Mouse (Mus musculus) thymus, adult 2 months (tissue): ENCODE measurements around the gene Yme1l1. TPM values are rescaled to one million over a fixed set of nuclear protein-coding genes. Genes with fewer than 3 reads are reported as not detected.
A peak's percentile ranks its signal among the peaks of the same experiment; 100 is the strongest.

Source experiments
- DNase-seq: peaks from one replicate; pipeline ENCODE4 v3.0.0; 2021
- H3K27ac ChIP-seq: fragments of 200-500 bp; 2 replicates; pipeline ENCODE4 v1.5.1; 2012; ENCODE audit warnings: low read length, control low read depth; ENCODE audit not compliant: control insufficient read depth, insufficient read depth
- H3K27me3 ChIP-seq: fragments of 200-500 bp; 2 replicates; pipeline ENCODE4 v1.6.1; 2012; ENCODE audit warnings: mild to moderate bottlenecking, low read length, moderate library complexity, mixed read lengths; ENCODE audit not compliant: control insufficient read depth, insufficient read depth
- H3K36me3 ChIP-seq: fragments of 200-500 bp; 2 replicates; pipeline ENCODE4 v1.6.1; 2012; ENCODE audit warnings: mild to moderate bottlenecking, low read length, moderate library complexity; ENCODE audit not compliant: control insufficient read depth, insufficient read depth
- H3K4me1 ChIP-seq: fragments of 200-500 bp; replicated peaks from 2 replicates; pipeline ENCODE4 v1.6.1; 2012; ENCODE audit warnings: low read length; ENCODE audit not compliant: control insufficient read depth, insufficient read depth
- H3K4me3 ChIP-seq: fragments of 200-500 bp; 2 replicates; pipeline ENCODE4 v1.5.1; 2012; ENCODE audit warnings: mild to moderate bottlenecking, low read length, control low read depth, moderate library complexity; ENCODE audit not compliant: control insufficient read depth, insufficient read depth
- CTCF ChIP-seq: fragments of 200-500 bp; IDR thresholded peaks from 2 replicates; pipeline ENCODE4 v1.5.1; 2012; ENCODE audit warnings: mild to moderate bottlenecking, control low read depth, low read length, moderate library complexity, borderline replicate concordance; ENCODE audit not compliant: control insufficient read depth, poor library complexity, insufficient read depth; ENCODE audit errors: extremely low read depth
- POLR2A ChIP-seq: fragments of 200-500 bp; IDR thresholded peaks from 2 replicates; pipeline ENCODE4 v1.6.1; 2012; ENCODE audit warnings: mild to moderate bottlenecking, low read length, control low read depth, moderate library complexity; ENCODE audit not compliant: control insufficient read depth, poor library complexity, insufficient read depth; ENCODE audit errors: extremely low read depth
- WGBS: fragments of 180-500 bp; shearing (Covaris S2); methylation state at CpG from one replicate; pipeline ENCODE4 v1.1.7; 2018; 5-methylcytosine and 5-hydroxymethylcytosine counted together
- polyA plus RNA-seq: library from polyadenylated mRNA; depleted of rRNA; stranded (reverse); fragments of >200 nt; gene quantifications from 2 replicates; pipeline ENCODE4 v1.2.3, GENCODE M21; 2012; rRNA removed

Yme1l1 gene
- polyA plus RNA-seq = 7.5 and 8.0 TPM in 2 replicates

DNA sequence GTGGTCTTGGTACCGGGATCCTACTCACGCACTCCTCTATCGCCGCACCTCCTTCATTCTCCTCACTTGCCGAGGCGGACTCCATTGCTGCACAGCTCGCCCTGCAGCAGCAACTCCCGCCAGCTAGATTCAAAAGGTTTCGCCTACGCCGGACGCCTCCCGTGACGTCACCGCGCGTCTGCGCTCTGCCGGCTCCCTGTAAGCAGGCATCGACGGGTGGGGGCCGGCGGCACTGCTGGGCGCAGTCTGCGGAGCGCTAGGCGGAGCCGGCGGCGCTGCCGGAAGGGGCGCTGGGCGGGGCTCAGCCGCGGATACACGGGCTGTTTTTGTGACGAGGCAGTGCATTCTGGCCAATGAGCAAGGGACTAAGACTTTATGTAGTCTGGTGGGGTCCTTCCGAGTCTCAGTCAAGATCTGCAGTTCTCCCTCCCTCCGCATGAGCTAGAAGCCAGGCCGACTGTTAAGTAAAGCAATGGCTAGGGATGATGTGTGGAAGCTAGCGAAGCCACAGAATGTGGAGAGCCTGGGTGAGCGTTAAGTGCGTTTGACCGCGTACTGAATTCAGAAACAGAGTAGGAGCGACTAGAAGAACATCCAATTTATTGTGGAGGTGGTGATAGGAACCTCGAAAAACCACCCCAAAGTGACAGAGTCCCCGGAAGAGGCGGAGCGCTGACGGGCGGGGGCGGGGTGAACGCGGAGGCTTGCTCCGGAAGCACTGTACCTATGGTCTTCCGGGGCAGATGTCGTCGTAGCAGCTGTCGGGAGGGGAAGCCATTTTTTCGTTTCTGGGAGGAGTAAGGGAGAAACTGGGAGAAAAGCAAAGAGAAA lies at the start of gene Yme1l1, which contains the start of gene Mastl:
TSS of gene Yme1l1 (plus strand) at position 593 of the 831 bp plus-strand sequence.
TSS of gene Mastl (minus strand) at position 248 of the 831 bp plus-strand sequence.
- under 1% methylated on average over 61 of the region's 61 CpGs for WGBS
- TF ChIP-seq POLR2A (peak; percentile 67), CTCF (peak; percentile 73; the same call in 1 of the 2 replicates)

DNA sequence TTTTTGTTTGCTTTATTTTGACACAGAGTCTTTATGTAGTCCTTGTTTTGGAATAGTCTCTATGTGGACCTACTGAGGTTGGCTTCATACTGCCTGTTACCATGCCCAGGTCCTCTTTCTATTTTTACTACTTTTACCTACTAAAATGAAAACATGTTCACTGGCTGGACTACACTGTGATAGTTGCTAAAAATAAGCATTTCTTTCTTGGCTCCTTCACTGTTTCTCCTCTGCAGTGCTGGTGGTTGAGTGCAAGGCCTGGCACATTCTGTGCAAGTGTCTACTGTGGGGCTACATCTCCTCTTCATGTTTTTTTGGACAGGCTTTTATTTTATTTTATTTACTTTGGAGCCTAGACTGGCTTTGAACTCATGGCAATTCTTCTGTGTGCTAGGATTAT lies 36.6 kb upstream of the Yme1l1 start:
- H3K4me1 ChIP-seq = no peaks in the 10 kb centered on the region
- H3K4me3 ChIP-seq = no peak overlapping the region
- DNase-seq = no peak
- no peak overlapping the region for H3K27ac ChIP-seq
- no peaks in the 10 kb centered on the region for H3K27me3 ChIP-seq
- TF ChIP-seq POLR2A (no peak), CTCF (no peak)
- H3K36me3 ChIP-seq = peaks cover 9% of the 10 kb centered on the region; the same call in 1 of the 2 replicates

More for the DNA sequence above, at the start of gene Yme1l1, which contains the start of gene Mastl:
- peak within 1 kb of the TSS; percentile 88 for H3K4me3 ChIP-seq
- H3K27ac ChIP-seq = peak within 1 kb of the TSS; percentile 98
- H3K27me3 ChIP-seq = no peaks in the 10 kb centered on the region
- peaks cover 8% of the 10 kb centered on the region for H3K4me1 ChIP-seq
- no peaks in the 10 kb centered on the region for H3K36me3 ChIP-seq
- DNase-seq = peak; percentile 97

DNA sequence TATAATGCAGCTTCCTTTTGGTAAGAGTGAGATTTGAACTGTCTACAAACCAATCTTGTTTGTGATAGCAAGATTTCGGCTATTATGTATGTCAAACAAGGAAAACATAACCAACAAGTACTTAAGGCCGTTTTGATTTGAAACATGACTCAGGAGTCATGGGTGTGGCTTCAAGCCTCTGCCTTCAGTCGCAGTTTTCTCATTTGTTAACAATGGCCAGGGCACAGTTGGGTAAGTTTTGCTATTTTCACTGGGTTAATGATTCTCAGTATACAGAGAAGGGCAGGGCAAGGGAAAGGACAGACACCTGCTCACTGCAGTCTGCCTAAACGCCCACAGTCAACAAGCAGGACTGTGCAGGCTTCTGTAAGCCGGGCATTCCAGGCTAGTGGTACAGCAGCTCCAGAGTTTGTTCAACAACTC lies 959 bp upstream of the Yme1l1 start:
- Histone ChIP-seq H3K27me3 (no peaks in the 10 kb centered on the region), H3K36me3 (no peaks in the 10 kb centered on the region), H3K27ac (no peak overlapping the region), H3K4me3 (peak overlapping the region; percentile 52), H3K4me1 (peaks cover 8% of the 10 kb centered on the region)
- TF ChIP-seq CTCF = no peak
- no peak for TF ChIP-seq POLR2A
- 3% methylated on average over 5 of the region's 5 CpGs for WGBS
- DNase-seq = no peak

DNA sequence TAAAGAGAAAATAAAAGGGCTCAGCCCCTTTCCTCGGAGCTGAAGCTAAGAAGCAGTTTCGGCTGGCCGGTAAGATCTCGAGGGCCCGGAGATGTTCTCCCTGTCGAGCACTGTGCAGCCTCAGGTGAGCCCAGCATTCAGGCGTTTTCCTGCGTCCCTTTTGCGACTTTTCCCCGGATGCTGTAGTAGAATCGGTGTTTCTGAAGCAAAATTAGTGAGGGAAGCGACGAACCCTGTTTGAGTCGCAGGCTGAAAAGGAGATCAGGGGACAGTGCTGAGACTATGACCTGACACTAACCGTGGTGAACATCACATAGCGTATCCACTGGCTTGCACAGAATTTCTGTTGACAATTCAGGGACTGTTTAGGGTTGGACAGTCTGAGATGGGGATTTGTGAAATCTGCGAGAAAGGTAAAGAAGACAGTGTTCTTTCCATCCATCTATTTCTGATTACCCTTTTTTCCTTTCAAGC lies 476 bp downstream of the Yme1l1 start:
- H3K27me3 ChIP-seq = no peaks in the 10 kb centered on the region
- no peak for DNase-seq
- TF ChIP-seq POLR2A (no peak; the same call in 1 of the 2 replicates), CTCF (no peak)
- H3K4me1 ChIP-seq = peaks cover 8% of the 10 kb centered on the region
- WGBS = under 1% methylated on average over 17 of the region's 17 CpGs
- no peaks in the 10 kb centered on the region for H3K36me3 ChIP-seq
- H3K27ac ChIP-seq = peak overlapping the region; percentile 98
- peak overlapping the region; percentile 88 for H3K4me3 ChIP-seq

DNA sequence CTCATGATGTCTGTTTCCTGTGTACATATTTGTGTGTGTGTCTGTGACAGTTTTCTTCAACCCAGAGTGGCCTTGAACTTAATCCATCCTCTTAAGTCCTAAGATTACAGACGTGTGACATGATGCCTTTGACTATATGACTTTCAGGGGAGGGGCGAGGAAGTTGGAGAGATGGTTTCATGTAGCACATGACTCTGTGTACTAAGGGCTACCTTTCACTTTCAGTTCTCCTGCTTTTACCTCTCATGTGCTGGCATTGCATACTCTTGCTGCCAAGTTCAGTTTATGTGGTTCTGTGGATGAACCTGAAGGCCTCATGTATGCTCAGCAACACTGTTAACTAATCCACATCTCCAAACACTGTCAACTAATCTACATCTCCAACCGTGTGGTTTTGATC lies 16.1 kb downstream of the Yme1l1 start:
- no peak for DNase-seq
- WGBS = 89% methylated on average over 3 of the region's 3 CpGs
- Histone ChIP-seq H3K27ac (no peak overlapping the region), H3K27me3 (no peaks in the 10 kb centered on the region), H3K4me3 (no peak overlapping the region), H3K4me1 (no peaks in the 10 kb centered on the region), H3K36me3 (peaks cover 80% of the 10 kb centered on the region)
- TF ChIP-seq CTCF (no peak), POLR2A (no peak)

DNA sequence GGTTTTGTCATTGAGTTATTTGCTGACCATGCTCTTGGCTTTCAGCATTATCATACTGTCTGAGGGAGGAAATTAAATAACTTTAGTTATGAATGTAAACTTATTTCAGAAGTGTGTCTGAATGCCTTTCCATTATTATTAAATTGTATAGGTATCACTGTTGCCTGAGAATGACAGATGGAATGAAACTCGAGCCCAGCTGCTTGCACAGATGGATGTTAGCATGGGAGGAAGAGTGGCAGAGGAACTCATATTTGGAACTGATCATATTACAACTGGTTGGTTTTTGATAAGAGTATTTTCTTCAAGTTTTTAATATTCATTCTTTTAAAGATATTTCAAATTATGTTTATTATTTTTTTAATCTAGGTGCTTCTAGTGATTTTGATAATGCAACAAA lies 38.2 kb downstream of the Yme1l1 start:
- no peaks in the 10 kb centered on the region for H3K27me3 ChIP-seq
- TF ChIP-seq POLR2A = no peak
- no peak for TF ChIP-seq CTCF
- no peaks in the 10 kb centered on the region for H3K4me1 ChIP-seq
- no peak overlapping the region for H3K4me3 ChIP-seq
- DNase-seq = no peak
- peaks cover 69% of the 10 kb centered on the region for H3K36me3 ChIP-seq
- 90% methylated on average over 1 of the region's 1 CpGs for WGBS
- H3K27ac ChIP-seq = no peak overlapping the region
